Mouse (Mus musculus) T-helper 1 cell (primary cell): ENCODE data around the gene Rab37.

Source experiments
- in situ Hi-C: fragments of 300-600 bp; cut with MboI, MseI; formaldehyde crosslinking; loops from one replicate; pipeline ENCODE4 v1.15.1; 2025; ENCODE audit warnings: high pct_unique_total_duplicates

Gene Rab37

DNA sequence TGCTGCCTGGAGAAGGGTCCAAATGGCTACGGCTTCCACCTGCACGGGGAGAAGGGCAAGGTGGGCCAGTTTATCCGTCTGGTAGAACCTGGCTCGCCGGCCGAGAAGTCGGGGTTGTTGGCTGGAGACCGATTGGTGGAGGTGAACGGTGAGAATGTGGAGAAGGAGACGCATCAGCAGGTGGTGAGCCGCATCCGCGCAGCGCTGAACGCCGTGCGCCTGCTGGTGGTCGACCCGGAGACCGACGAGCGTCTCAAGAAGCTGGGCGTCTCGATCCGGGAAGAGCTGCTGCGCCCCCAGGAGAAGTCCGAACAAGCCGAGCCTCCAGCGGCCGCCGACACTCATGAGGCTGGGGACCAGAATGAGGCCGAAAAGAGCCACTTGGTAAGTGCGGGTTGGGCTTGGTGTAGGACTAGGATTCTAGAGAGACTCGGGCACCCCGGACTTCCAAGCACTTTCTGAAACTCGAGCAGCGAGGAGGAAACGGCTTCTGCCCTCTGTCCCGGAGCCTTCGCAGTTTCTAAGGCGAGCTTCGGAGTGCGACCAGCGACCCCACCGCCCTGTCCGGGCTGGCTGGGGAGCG, 72.4 kb downstream of the Rab37 start:
- in situ Hi-C loops = loop anchor here (5.0 kb wide), 1 partner anchor 114 kb away; the partner anchor contains the start of gene Fdxr

DNA sequence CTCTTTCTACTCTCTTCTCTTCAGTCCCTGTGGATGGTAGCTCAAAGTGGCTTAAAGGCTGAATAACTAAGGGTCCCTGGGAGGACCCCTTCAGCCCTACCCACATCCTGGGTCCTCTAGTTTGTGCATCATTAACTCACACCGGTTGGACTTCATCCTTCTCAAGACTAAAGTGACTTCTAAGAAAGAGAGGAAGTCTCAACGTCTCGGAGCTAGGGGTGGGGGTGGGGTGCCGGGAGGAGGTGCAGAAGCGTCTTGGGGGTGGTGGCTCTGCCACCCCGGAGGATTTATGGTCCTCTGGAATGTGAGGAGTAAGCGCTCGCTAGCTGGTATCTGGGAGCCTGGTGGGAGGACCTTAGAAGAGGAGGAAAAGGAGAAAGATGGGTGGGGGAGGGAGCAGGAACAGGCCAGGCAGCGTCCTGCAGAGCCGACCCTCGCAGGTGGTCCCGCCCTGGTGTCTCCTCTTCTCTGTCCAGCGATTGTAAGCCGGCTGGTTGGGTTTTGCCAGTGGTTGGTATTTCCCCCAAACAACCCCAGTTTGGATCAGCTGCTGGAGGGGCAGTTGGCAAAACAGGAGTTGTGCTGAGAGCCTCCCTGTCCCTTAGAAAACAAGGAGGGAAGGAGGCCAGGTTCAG, 73.2 kb downstream of the Rab37 start:
- in situ Hi-C loops = loop anchor here (5.0 kb wide), 1 partner anchor 113 kb away; the partner anchor contains the start of gene Fdxr

DNA sequence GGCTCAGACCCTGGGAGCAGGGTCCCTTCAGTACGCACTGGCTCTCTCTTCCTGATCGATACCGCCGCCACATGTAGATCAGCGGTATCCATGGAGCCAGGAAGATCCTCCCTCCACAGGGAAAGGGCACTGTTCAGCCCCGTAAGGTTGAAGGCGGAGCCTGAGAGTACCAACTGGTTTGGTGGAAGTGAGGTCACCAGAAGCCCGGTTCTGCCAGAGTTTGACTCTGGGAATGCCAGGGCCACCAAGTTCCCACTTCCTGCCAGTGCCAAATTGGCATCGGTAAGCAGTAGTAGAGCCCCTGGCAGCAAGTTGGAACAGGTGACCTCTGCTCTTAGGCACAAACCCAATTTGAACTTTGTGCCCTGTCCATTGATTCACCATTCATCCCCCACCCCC, 73.7 kb downstream of the Rab37 start:
- in situ Hi-C loops = loop anchor here (5.0 kb wide), 1 partner anchor 112 kb away; the partner anchor contains the start of gene Fdxr

DNA sequence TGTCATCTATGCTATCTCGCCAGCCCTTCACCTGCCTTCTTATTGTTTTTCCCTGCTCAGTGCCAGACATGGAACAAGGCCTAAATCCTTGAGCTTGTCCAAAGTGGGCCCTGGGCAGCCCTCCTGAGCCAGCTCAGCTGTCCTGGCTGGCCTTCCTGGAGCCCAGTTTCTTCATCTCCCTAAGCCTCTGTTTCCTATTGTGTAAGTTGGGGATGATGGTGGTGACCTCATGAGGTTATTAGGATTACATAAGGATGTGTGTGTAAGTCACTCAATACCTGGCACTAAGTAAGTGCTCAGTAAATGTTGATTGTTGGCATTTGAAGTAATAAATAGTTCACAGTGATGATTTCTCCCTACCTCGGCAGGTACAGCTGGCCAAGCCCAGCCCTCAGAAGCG, 75.5 kb downstream of the Rab37 start:
- in situ Hi-C loops = no loop called here

DNA sequence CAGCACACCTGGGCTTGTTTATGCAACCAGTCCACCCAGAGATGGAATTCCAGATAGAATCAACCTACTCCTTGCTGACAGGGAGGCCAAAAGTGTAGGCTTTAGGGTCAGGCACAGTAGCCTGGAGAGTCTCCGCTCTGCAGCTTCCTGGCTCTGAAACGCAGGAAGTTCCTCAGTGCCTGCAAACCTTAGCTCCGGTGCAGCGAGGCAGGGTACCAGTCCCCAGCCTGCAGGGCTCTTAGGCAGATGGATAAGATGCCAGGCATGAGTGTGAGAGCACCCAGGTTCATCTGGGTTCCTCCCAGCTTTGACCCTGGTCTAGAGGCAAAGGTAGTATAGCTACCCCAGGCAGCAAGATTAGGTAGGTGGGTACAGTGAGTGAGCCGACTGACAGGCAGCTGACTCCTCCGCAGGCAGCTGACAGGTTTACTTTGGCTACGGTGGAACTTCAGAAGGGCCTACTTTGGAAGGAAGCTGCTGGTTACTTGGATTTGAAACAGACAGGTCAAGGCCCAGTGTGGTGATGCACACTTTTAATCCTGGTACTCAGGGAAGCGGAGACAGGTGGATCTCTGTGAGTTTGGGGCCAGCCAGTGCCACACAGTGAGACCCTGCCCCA, 76.5 kb downstream of the Rab37 start:
- in situ Hi-C loops = no loop called here

DNA sequence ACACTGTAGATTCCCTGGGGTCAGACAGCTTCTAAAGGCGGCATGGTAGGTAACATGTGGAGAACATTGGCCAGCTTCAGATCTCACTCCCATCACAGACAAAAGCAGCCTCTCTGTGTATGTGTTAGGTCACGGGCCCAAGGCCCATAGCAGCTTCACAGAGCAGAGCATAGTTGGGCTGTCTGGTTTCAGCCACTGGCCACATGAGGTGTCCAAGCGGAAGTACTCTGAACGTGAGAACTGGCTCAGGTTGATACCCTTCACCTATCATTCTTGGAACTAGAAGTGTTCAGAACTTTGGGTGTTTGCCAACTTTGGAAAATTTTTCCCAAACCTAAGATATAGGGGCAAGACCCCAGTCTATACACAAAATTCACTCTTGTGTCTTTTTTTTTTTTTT, 78.2 kb downstream of the Rab37 start:
- in situ Hi-C loops = no loop called here

DNA sequence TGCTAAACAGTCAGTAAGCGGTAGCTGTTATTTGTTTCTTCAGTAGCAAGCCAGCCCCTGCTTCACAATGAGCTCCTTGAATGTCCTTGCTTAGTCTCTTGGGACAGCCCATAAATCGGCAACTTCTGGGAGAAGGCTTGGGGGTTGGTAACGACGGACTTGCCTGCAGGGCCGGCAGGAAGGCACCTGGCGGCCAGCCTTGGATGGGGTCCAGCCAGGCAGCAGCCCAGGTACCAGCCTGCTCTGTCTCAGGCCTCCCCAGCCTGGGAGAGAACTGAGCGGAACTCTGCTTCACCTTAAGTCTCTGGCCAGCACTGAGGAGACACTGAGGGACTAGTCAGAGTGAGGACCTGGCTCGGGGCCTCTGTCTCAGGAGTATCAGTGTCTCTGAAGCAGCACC, 79.9 kb downstream of the Rab37 start:
- in situ Hi-C loops = no loop called here

DNA sequence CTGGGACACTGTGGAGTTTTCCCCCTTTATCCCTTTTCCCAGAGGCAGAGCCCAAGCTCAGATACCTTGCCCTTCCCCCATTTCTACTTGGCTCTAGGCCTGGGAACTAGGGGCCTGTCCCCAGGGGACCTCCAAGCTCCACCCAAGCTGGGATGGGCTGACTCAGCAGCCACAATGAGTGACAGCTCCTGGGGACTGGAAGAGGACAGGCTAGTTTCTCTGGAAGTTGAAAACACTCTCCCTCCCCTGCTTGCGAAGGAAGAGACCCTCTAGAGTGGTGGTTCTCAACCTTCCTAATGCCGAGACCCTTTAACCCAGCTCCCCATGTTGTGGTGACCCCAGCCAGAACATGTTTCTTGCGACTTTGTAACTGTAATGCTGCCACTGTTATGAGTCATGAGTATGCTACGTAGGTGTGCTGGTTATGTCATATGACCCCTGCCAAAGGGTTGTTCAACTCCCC, 81.6 kb downstream of the Rab37 start:
- in situ Hi-C loops = no loop called here

DNA sequence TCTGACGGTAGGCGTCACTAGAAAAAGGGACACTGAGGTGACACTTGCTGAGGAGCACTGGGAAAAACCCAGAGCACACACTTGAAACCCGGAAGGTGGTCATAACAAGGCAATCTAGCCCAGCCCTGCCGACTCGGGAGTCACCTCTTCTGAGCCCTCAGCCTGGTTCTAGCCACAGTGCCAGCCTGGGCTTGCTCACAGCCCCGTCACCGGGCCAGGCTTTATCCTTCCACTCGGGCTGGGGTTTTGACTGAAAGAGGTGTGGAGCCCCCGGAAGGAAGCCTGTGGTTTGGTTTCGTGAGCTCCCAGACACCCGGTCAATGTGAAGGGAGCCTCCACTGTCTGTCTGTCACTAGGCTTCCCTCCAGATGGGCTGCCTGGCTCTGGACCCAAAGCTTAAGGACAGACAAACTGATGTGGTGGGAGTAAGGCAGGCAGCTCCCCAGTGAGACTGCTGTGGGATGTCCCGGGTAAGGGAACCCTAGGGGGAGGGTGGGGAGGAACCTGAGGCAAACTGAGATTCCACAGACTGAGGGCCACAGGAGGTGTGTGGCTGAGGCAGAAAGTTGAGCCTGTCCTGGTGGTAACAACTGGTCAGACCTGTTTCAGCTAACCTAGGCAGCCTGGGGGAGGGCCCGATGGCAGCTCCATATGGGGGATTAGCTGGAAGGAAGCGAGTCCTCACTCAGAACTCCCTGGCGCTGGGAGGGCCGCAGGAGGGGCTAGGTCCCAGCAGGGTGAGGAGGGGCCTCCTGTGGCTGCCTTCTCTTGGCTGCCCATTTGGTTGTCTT, 82.5 kb downstream of the Rab37 start:
- in situ Hi-C loops = no loop called here

DNA sequence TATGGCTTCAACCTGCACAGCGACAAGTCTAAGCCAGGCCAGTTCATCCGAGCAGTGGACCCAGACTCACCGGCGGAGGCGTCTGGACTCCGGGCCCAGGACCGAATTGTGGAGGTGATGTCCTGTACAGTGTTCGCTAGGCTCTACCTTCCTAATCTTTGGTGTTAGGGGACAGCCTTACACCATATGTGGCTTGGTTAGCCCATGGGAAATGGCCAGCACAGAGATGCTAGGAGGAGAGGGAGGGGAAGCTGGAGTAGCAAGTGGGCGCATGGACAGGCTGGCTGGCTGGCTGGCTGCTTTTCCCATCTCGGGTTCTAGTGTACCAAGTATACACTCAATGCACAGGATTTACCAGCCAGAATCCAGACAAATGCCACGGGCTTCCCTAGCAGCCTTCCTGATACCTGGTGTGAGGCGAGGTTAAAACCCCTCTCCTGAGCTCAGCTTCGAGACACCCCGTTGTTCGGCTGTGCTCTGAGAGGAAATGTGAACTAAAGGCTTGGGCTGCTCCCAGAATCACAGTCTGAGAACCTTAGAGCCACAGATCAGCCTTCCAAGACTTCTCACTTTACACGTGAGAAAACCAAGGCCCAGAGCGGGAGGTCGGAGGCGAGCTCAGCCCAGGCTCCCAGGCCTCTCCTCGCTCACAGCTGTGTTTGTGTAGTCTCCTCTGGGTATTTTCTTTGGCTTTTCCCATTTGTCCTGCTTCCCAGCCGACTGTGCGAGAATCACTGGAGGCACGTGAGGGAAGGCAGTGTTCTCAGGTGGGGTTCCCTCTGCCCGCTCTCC, 85.4 kb downstream of the Rab37 start:
- in situ Hi-C loops = no loop called here

DNA sequence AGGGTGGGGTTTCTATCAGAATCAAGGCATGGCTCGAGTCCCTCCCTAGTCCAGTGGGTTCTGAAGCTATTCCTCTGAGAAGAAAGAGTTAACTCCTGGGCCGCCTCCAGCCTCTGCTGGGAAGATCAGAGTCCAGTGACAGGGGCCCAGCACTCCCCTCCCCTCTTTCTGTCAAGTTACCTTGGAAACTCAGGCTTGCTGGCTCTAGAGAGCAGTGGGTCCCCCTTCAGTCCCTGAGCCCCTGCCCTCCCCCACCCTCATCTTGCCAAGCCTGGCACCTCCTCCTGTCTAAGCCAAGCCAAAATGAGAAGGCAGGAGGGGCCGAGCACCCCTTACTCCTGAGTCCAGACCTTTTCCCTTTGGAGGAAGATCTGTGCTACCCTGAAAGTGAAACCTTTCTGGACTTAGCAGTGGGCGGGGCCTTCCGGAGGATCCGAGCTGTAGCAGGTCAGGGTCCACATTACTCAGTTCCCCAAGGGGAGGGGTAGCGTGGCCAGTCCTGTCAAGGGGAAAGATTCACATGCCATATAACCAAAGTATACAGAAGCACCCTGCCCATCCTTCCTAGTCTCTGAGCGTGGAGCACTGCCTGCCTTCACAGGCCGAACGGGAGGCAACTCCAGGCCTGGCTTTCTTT, 86.4 kb downstream of the Rab37 start:
- in situ Hi-C loops = no loop called here

DNA sequence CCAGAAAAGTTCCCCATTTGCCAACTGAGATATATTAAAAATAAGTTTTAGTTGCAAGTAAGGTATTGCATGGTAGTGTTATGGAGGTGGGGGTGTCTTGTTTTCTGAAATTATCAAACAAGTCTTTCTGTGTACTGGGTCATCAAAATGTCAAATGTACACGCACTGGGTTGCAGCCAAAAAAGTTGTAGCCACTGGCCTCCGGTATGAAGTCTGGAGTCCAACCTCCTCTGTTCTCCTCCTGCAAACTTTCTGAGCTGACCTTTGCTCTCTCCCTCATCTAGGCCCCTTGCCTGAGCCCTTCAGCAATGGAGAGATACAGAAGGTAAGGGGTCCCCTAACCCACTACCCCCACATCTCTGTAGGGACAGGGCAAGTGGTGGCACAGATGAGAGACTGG, 87.5 kb downstream of the Rab37 start:
- in situ Hi-C loops = no loop called here

DNA sequence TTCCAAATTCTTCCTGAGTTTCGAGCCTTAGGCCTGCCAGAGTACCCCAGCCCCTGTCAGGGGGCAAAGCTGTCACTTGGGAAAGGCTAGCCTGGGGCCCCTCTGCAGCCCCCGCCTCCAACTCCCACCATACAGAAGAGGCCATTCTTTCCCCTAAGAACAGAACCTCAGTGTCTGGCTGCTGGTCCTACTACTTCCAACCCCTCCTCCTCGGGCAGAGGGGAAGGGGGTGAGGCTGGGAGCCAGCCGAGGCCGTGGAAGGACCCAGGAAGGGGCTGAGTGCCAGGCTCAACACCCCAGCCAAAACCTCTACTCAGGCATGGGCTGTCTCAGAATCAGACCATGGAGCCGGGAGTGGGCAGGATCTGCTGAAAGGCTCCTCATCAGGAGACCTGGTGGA, 88.0 kb downstream of the Rab37 start:
- in situ Hi-C loops = no loop called here

DNA sequence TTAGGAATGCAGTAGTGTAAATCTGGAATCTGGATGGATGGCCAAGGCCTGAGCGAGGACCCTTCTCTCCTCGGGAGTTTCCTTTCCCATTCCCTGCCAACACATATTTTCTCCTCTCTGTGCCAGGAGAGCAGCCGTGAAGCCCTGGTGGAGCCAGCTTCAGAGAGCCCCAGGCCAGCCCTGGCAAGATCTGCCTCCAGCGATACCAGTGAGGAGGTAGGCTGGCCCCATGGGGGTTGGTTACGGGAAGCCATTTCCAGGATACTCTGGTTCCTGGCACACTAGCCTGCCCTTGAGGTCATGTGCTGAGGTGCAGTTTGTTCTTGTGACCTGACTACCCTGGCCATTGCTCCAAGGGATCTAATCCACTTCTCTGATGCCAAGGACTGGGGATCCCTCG, 88.7 kb downstream of the Rab37 start:
- in situ Hi-C loops = no loop called here

DNA sequence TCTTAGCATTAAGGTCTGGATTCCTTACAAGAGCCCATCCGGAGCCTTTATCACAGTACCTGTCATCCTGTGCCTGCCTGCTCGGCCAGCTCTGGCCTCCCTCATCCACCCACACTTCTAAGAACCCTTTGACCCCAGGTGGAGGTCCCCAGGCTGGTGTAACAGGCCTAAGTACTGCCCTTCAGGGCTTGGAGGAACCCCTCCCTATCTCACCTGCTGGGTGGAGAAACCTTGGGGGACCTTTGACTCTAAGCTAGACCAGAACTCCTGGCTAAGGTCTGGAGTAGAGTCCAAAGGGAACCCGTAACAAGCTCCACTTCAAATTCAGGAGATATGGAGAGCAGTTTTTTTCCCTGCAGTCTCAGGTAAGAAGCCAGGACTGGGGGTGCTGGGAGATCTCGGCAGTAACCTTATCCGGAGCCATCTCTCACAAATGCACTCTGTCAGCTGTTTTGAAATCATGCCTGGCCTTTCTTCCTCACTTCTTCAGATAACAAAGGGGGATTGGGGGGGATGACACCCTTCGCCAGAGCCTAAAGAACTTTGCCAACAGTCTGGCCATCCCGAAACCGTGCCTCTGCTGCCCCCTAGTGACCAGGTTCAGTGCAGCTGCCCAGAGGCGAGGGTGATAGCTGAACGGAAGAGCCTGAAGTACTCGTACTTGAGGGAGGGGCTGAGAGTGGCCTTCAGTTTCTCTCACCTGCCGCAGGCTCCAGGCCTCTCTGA, 90.8 kb downstream of the Rab37 start:
- in situ Hi-C loops = no loop called here

DNA sequence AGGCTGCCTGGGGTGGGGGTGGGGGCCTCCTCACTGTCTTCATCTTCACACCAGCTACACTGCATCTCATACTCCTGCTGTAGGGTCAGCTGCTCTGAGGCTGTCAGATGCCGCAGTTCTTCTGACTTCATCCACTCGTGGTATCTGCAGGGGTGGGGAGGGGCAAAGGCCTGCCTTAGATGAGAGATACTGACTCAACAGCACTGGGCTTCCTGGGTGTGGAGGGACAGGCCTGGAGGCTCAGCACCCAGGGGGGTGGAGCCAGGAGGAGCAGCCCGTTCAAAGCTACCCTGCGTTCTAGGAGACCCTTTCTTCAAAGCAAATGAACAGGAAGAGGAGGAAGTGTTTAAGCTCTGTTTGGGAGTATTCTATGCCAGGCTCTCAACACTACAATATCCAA, 93.7 kb downstream of the Rab37 start:
- in situ Hi-C loops = no loop called here

DNA sequence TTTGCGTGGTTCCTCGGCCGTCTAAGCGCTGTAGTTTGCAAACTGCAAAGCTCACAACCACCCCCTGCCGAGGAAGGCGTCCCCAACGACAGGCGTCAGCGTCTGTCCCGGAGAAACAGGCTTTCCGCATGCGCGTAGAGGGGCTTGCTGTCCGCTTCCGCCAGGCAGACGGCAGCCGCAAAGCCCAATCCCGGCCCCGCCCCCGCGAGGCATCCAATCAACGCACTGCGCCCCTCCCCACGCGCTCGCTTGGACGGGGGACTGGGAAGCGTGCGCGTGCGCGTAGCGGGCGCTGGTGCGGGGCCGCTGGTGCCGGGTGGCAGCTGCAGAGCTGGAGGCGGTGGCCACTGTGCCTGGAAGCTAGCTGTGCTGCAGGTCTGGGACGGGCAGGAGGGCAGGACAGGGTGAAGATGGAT, 96.0 kb downstream of the Rab37 start, which contains the start of gene Tmem104:
TSS of gene Tmem104 (plus strand) at position 264 of the 416 bp plus-strand sequence.
- in situ Hi-C loops = no loop called here

DNA sequence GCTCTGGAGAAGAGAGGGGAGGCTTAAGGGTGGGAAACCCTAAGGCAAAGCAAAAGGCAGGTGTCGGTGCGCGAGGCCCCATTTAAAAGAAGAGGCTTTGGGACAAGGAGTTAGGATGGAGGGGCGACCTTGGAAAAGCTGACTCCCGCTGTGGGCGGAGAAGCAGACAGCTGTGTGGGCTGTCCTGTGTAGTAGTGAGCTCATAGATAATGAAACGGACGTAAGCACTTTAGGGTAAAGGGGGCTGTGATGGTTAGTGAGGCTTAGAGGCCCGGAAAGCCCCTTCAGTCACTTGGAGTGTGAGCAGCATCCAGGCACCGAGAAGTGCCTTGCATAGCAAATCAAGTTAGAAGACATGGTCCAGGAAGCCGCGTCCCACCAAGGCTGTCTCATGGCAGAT, 96.5 kb downstream of the Rab37 start, which contains the start of gene Nat9:
TSS of gene Nat9 (minus strand) at position 167 of the 400 bp plus-strand sequence.
- in situ Hi-C loops = no loop called here

DNA sequence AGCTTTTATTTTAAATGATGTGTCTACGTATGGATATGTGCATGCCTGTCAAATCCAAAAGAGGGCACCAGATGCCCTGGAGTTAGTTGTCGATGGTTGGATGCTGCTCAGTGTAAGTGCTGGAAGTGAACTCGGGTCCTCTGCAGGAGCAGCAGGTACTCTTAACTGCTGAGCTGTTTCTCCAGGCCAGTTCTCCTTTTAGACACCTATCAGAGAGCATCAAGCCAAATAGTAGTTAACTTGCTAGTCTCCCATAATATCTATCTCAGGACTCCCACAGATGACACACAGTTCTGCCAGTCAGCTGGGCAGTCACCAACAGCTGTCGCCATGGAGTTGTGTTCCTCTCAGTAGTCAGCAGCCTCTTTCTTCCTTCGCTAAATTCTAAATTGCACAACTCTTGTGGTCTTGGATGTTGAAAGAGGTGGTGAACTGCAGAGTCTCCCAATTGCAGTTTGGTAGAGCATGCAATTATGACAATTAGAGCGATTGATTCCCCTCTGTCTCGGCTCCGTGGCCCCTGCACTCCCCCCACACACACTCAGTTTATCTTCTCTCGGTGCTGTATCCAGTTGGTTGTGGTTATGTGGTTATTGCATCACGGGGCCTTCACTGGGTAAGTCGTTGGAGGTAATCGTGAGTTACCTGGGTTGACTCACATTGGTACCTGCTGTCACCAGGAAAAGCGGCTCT, 97.5 kb downstream of the Rab37 start:
- in situ Hi-C loops = no loop called here
